Mouse (Mus musculus) mesoderm, embryonic 11.5 days (tissue): ENCODE data around the gene Mfn2.
"Not testable (repeated sequence)": the region's sequence is repeated elsewhere in the genome, so short reads cannot be mapped to it uniquely, and the experiment has no call there.

Experiments used
- DNase-seq: peaks from one replicate; pipeline ENCODE4 v3.0.0-alpha.2; 2012; ENCODE audit warnings: low read depth, low spot score

Mfn2 gene

DNA sequence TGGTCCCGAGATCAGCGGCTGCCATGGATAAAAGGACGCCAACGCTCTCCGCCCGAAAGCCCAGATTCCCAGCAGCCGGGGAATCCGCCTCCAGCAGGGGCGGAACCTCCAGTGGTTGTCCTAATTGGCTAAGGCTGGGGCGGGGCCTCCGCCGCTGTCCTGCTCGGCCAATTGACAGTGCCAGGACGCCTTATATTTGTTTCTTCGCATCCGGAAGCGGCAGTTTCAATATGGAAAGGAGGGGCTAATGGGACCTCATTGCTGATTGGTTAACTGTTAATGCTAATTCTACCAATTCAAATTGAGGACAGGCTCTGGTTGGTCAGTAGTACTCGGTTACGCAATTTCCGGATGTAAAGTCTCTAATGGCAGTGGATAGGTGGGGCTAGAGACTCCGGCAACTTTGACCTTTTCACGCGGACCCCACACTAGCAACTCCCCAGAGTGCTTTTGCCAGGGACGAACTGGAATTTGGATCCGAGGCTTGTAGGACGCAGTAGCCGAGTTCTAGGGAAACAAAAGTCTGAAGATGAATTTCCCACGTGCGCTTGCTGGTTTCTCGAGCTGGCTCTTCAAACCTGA, 36.0 kb downstream of the Mfn2 start, which contains the start of the genes Miip and Fv1:
Gene Miip (minus strand): TSS at position 367 of the 582 bp plus-strand sequence.
Gene Fv1 (plus strand): TSS at position 530 of the 582 bp plus-strand sequence.
- peak; percentile 96 for DNase-seq

GRCm38 (mm10) chr4:147867563-147868449, 36.7 kb downstream of the Mfn2 start:
- no peak for DNase-seq

DNA sequence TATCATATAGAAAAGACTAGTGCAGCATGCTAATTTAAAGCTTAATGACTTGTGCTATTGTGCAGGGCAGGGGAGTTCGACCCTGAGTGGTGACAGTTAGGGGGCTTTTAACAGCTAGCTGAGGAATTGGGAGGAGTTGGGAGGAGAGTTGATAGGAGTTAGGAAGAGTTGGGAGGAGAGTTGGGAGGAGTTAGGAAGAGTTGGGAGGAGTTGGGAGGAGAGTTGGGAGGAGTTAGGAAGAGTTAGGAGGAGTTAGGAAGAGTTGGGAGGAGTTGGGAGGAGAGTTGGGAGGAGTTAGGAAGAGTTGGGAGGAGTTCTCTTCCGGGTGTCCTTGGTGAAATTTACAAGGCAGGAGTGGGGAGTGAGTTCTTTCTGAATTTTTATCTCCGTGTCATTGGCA, 37.7 kb downstream of the Mfn2 start:
- DNase-seq, result not testable (repeated sequence)

DNA sequence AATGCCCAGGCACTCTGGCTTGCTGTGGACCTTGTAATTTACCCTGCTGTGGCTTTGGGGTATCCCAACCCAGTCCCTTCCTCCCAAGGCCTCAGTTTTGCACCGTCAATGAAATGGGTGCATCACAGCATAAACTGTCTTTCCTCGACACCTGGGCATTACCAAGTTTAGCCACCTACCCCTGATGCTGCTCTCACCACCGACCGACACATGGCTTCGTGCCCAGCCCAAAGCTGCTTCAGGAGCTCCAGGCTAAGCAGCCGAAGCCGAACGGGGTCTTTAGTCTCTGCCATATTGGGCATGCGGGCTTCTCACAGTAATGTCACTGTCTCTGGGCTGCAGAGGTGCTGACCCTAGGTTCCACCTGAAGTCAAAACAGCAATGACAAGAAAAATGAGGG, 38.4 kb downstream of the Mfn2 start:
- no peak for DNase-seq

- no peak for DNase-seq
These were observed 38.9 kb downstream of the Mfn2 start for GRCm38 (mm10) chr4:147865651-147866050.

GRCm38 (mm10) chr4:147862051-147862450, 42.5 kb downstream of the Mfn2 start:
- no peak for DNase-seq

DNA sequence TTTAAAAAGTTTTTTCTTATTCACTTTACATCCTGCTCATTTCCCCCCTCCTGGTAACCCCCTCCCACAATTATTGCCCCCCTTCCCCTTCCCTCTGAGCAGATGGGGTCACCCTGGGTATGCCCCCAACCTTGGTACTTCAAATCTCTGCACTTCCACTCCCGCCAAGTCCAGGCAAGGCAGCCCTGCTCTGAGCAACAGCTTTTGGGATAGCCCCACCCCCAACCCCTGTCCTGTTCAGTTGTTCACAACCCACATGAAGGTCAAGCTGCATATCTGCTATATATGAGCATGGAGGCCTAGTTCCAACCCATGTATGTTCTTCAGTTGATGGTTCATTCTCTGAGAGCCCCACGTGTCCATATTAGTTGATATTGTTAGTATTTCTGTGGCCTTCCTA, 53.7 kb downstream of the Mfn2 start:
- DNase-seq, result no peak

GRCm38 (mm10) chr4:147848584-147848991, 55.9 kb downstream of the Mfn2 start:
- DNase-seq, result no peak

GRCm38 (mm10) chr4:147847614-147848583, 56.6 kb downstream of the Mfn2 start, which contains the start of gene Zfp933:
Gene Zfp933 (minus strand): TSS chr4:147848366.
- DNase-seq, result peak; percentile 88

GRCm38 (mm10) chr4:147842871-147843270, 61.6 kb downstream of the Mfn2 start:
- DNase-seq, result no peak

- DNase-seq, result not testable (repeated sequence)
These were observed 65.2 kb downstream of the Mfn2 start for GRCm38 (mm10) chr4:147839282-147839681.

DNA sequence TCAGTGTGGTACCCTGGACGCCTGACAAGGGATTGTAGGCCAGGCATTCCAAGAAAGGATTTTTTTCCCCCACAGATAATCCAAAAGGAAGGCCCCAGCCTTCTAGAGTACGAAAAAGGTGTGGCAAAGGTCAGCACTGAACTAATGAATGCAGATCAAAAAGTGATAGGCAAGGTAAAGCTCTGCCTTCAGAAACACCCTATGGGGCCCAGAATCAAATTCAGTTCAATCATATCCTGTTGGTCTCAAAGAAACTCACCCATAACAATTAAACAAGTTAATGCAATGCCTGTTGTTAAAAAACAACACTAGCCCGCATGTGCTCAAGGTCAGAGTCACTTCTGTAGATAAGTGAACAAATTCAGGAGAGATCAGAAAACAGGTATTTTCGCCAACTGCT, 80.1 kb downstream of the Mfn2 start:
- no peak for DNase-seq
